Mouse (Mus musculus) bone marrow macrophage, adult 2 months (primary cell): ENCODE data around the gene Defb21.

Experiments used
- CTCF ChIP-seq: IDR thresholded peaks from 2 replicates; pipeline ENCODE4 v1.5.1; 2012; ENCODE audit warnings: low read depth, mild to moderate bottlenecking, low read length, moderate library complexity
- POLR2A ChIP-seq: IDR thresholded peaks from 2 replicates; pipeline ENCODE4 v1.6.1; 2012; ENCODE audit warnings: mild to moderate bottlenecking, low read depth, low read length, borderline replicate concordance

- TF ChIP-seq CTCF (no peak), POLR2A (no peak)
Measured at GRCm38 (mm10) chr2:152589021-152589420, 16.5 kb downstream of the Defb21 start.
